Mouse (Mus musculus) lung, postnatal 0 days (tissue): ENCODE measurements at regions not wholly inside any gene's neighbourhood (a gene's known extent, or its start where the extent isn't known, plus 50 kb on each side); places are given as distances from the start of the nearest gene placed in this dataset.

Experiments
- ATAC-seq: fragments of 200-750 bp; cut with Nextera tagmentation; 2 replicates; pipeline ENCODE4 v1.8.0; 2017; ENCODE audit warnings: moderate library complexity
- DNase-seq: peaks from one replicate; pipeline ENCODE4 v3.0.0-alpha.2; 2016; ENCODE audit warnings: low spot score
- H3K27ac ChIP-seq: fragments of 300-500 bp; sonication (generic); 2 replicates; pipeline ENCODE4 v1.5.1; 2014; ENCODE audit warnings: antibody characterized with exemption, mild to moderate bottlenecking, low read length, mixed read lengths
- H3K27me3 ChIP-seq: fragments of 300-500 bp; sonication (generic); replicated peaks from 2 replicates; pipeline ENCODE4 v1.6.1; 2014; ENCODE audit warnings: low read length, mixed read lengths; ENCODE audit not compliant: insufficient read depth
- H3K36me3 ChIP-seq: fragments of 300-500 bp; sonication (generic); 2 replicates; pipeline ENCODE4 v1.6.1; 2014; ENCODE audit warnings: low read length, mixed read lengths; ENCODE audit not compliant: insufficient read depth
- H3K4me1 ChIP-seq: fragments of 300-500 bp; sonication (generic); 2 replicates; pipeline ENCODE4 v1.6.1; 2014; ENCODE audit warnings: antibody characterized with exemption, low read depth, low read length, mixed read lengths; ENCODE audit not compliant: insufficient read depth
- H3K4me2 ChIP-seq: fragments of 300-500 bp; sonication (generic); replicated peaks from 2 replicates; pipeline ENCODE4 v1.6.1; 2014; ENCODE audit warnings: low read depth, mild to moderate bottlenecking, low read length, moderate library complexity, mixed read lengths
- H3K4me3 ChIP-seq: fragments of 300-500 bp; sonication (generic); 2 replicates; pipeline ENCODE4 v1.5.1; 2014; ENCODE audit warnings: low read depth, low read length
- H3K9ac ChIP-seq: fragments of 300-500 bp; sonication (generic); replicated peaks from 2 replicates; pipeline ENCODE4 v1.6.1; 2014; ENCODE audit warnings: low read depth, mild to moderate bottlenecking
- H3K9me3 ChIP-seq: fragments of 300-500 bp; sonication (generic); 2 replicates; pipeline ENCODE4 v1.6.1; 2016; ENCODE audit warnings: low read length, mixed read lengths
- CTCF ChIP-seq: IDR thresholded peaks from 2 replicates; pipeline ENCODE4 v1.5.1; 2016; ENCODE audit warnings: antibody characterized with exemption, mild to moderate bottlenecking
- EP300 ChIP-seq: IDR thresholded peaks from 2 replicates; pipeline ENCODE4 v1.6.1; 2016; ENCODE audit warnings: antibody characterized with exemption, mild to moderate bottlenecking, control low read depth
- WGBS: fragments of 180-500 bp; shearing (Covaris S2); extraction: QIAGEN DNeasy Blood & Tissue Kit; methylation state at CpG from one replicate; pipeline ENCODE4 v1.1.7; 2014; 5-methylcytosine and 5-hydroxymethylcytosine counted together

DNA sequence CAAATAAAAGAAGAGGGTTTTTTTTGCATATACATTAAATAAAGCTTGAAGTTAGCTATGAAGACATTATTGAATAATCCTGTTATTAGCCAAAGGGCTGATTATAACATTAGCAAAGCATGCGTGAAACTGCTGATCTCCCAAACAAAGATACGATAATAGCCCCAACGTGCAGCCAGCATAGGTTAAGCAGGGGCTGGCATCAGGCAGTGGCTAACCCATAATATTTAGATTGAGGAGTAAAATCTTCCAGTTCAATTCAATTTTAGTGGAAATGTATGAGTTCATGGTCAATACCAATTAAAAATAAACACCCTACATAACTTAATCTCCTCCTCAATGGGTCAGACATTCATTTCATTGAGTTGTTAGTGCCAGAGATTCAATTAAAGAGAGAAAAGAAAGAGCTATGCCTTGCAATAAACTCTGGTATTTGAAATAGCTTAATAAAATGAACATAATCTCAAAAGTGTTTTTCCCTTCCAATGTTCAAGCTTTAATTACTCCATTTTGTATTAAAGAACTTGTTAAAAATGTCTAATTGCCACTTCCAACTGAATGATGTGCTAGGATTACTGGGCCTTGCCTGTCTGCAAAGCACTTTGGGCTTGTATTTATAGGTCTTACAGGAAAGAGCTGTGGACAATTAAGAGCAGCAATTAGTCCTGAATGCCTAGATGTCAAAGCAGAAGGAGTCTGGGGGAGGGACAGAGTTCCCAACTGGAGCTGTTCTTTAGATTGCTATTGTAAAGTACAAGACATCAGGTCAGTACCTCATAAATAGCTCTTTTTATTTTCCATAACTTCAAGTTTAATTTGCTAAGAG, 539.8 kb upstream of the Hs3st1 start:
- no peak for DNase-seq
- H3K4me1 ChIP-seq = no peaks in the 10 kb centered on the region
- no peaks in the 10 kb centered on the region for H3K36me3 ChIP-seq
- no peak overlapping the region for H3K9ac ChIP-seq
- no peak overlapping the region for H3K27ac ChIP-seq
- 86% methylated on average over 3 of the region's 3 CpGs for WGBS
- ATAC-seq = no peak
- no peaks in the 10 kb centered on the region for H3K9me3 ChIP-seq
- H3K27me3 ChIP-seq = no peaks in the 10 kb centered on the region
- H3K4me2 ChIP-seq = no peak overlapping the region
- TF ChIP-seq CTCF = no peak
- no peak for TF ChIP-seq EP300
- no peak overlapping the region for H3K4me3 ChIP-seq

GRCm38 (mm10) chr5:40282330-40282729, 527.1 kb upstream of the Hs3st1 start:
- H3K36me3 ChIP-seq = no peaks in the 10 kb centered on the region
- no peak overlapping the region for H3K4me3 ChIP-seq
- ATAC-seq (no peak), DNase-seq (peak; percentile 4)
- no peak overlapping the region for H3K9ac ChIP-seq
- no peaks in the 10 kb centered on the region for H3K9me3 ChIP-seq
- TF ChIP-seq CTCF (peak; percentile 18), EP300 (no peak)
- no peaks in the 10 kb centered on the region for H3K4me1 ChIP-seq
- no peaks in the 10 kb centered on the region for H3K27me3 ChIP-seq
- WGBS = 39% methylated on average over 2 of the region's 2 CpGs
- H3K27ac ChIP-seq = no peak overlapping the region
- H3K4me2 ChIP-seq = no peak overlapping the region

DNA sequence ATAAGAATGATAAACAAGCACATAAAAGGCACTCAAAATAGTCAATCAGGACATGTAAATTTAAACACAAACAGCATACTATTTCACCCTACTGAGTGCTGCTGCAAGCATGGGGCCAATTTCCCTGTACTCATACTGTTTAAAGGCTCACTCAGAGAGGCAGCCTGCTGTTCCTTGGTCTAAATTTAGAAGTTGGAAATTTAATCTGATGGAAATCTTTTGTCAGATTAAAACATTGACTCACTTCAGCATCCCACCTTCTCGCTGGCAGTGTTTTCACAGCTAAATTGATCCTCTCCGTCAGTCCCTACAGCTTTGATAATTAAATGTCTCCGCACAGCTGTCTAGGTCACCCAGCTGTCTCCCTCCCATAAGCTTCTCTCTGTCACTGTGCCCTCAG, 491.4 kb upstream of the Hs3st1 start:
- no peak for ATAC-seq
- Histone ChIP-seq H3K9me3 (no peaks in the 10 kb centered on the region), H3K36me3 (no peaks in the 10 kb centered on the region), H3K4me1 (no peaks in the 10 kb centered on the region), H3K9ac (no peak overlapping the region), H3K4me3 (no peak overlapping the region), H3K27ac (no peak overlapping the region), H3K27me3 (no peaks in the 10 kb centered on the region), H3K4me2 (no peak overlapping the region)
- WGBS = 82% methylated on average over 3 of the region's 3 CpGs
- DNase-seq = no peak
- TF ChIP-seq CTCF (no peak), EP300 (no peak)
